Mouse (Mus musculus): ENCODE measurements around the gene Tmem92.
"Not testable (repeated sequence)": the region's sequence is repeated elsewhere in the genome, so short reads cannot be mapped to it uniquely, and the experiment has no call there.

Tmem92 gene

DNA sequence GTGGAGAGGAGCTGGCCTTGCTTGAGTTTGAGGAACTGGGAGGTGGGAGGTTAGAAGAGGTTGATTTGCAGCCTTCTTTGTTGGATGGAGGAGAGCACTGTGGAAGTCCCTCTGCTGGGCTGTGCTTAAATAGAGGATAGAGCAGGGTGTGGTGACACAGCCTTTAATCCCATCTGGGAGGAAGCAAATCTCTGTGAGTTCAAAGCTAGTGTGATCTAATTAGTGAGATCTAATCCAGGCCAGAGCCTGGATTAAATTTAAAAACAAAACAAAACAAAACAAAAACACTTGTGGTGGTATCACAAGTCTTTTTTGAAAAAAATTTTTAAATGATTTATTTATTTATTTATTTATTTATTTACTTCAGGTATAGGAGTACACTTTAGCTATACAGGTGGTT, at the start of gene Tmem92:
TSS of gene Tmem92 (minus strand) at position 101 of the 400 bp plus-strand sequence.
- DNase-seq: no peak

DNA sequence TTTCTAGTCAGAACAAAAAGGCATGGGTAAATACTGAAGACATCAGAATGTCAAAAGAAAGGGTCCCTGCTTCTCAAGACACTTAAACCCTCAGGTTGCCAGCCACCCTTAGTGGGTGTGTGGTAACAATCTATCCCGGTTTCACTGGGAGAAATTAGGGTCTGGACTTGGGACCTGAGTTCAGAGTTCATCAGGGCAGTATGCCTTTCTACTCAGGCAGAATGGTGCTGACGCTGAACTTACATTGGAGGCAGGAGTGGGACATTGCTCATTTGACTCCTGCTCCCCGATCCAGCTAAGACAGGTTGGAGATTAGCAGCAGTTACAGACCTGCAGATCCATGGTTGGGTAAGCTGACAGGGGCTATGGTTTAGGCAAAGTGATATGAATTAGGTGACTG, 46.5 kb upstream of the Tmem92 start:
- DNase-seq: no peak

DNA sequence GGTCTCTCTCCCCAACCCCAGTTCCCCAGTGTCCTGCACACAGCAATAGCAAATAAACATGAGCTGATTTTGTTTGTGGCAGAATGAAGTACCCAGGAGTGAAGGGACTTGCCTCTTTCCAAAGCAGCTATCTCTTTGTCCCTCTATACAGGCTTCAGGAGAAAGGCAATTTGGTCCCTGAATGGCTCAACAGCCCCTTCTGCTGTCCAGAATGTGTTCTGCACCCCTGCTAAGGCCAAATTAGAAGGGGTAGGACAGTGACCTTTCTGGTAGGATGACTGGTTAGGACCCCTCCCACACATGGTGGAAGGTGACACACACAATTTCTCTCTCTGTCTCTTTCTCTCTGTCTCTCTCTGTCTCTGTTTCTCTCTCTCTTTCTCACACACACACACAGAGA, 36.9 kb upstream of the Tmem92 start:
- DNase-seq: not testable (repeated sequence)

DNA sequence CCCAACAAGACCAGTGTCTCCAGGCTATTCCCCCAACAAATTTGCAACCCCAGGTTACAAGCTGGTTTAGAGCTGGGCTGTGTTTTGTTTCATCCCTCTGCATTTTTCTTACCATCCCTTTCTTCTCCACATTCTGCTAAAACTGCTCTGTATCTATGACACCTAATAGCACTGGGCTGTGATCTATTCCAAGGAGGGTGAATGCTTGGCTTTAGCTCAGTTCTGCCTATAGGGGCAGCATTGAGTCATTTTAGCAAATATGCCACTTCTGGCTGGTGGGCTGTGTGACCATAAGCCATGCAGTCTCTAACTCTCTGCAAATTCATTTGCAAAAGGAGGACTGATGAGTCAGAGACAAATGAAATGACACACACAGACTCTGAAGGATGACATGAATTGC, 36.4 kb upstream of the Tmem92 start:
- DNase-seq: not testable (repeated sequence)

DNA sequence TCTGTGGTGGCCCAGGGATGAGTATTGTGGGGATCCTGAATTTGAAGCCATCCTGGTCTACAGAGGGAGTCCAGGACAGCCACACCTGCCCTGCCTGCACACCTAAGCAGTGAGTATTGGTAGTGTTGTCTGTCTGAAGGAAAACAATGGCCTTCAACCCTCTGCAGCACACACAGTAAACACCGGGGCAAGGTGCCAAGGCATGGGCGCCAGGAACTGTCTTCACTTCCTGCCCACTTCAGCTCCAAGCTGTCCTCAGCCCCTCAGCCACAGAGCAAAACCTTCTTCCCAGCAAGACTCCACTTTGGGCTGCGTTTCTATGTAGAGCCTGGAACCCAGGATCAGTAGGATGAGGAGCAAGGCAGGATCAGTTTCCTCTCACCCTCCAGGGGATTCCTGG, 29.0 kb upstream of the Tmem92 start:
- not testable (repeated sequence) for DNase-seq

DNA sequence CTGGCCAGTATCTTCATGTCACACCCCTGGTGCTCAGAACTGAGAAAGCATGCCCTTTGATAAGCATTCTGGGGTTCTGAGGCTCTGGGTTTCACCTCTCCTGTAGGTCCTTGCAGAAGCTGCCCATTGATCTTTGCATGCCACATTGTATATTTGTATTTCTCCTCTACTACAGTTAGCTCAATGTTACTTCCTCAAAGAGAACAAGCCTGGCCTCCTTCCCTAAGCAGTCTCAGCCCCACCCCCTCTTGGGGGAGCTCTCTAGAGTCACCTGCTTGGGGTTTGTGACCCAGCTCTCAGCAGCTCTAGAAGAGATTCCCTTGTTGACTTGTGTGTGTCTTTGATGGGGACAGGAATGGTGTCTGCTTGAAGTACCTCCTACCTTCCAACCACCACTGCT, 9.2 kb upstream of the Tmem92 start:
- no peak for DNase-seq

DNA sequence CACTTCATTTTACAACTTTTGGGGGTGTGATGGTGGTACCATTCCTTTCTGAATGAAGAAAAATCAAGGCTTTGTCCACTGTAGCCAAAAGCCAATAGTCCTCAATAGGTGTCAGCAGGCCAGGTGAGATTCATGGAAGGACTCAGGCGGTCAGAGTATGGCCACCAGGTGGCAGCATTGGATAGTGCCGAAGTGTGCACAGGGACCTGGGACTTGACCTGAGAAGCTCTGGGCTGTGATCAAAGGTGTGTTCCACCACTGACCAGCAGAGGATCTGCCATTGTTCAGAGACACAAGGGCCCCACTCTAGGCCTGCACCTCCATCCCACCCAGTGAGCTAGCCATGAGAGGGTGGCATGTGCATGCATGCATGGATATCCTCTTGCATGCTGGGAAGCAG, 2.7 kb upstream of the Tmem92 start:
- DNase-seq: peak; percentile 28

DNA sequence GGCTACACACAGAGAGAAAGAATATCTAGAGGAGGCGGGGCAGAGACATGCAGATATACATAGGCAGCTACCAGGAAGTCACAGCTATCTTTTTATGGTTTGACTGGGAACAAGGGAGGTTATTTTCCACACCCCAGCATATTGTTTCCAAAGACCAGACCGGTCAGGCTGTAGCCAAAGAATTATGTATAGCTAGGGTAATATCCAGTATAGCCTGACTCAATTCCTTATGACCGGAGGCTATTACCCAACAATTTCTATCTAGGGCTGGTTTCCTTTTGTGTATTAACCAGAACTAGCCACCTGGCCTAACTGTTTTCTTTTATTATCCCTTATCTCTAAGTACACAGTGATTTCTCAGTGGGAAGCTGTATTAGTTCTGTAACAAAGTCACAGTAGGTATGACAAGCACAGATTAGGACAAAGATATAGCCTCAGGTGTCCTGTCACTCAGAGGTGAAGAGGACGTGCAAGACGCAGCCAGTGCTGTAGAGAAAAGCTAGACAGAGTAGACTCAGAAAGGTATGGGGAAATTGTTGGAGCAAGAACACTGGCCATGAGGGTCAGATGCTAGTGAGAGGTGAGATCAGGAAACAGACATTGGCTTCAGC, 7.5 kb downstream of the Tmem92 start:
- DNase-seq: no peak

DNA sequence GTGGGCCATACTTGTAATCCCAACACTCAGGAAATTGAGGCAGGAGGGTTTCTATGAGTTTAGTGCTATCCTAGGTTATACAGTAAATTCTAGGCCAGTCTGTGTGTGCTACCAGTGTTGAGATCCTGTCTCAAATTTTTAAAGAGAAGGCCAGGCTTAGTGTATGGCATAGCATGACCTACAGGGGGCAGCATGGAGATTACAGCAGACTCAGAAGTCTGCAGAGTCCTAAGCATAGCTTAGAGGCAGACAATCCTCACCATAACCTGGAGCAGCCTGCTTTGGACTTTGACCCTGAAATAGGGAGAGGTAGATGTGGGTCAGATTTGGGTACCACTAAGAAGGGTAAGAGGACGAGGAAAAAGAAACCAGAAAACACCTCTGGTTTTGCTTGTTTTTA, 8.7 kb downstream of the Tmem92 start:
- no peak for DNase-seq

DNA sequence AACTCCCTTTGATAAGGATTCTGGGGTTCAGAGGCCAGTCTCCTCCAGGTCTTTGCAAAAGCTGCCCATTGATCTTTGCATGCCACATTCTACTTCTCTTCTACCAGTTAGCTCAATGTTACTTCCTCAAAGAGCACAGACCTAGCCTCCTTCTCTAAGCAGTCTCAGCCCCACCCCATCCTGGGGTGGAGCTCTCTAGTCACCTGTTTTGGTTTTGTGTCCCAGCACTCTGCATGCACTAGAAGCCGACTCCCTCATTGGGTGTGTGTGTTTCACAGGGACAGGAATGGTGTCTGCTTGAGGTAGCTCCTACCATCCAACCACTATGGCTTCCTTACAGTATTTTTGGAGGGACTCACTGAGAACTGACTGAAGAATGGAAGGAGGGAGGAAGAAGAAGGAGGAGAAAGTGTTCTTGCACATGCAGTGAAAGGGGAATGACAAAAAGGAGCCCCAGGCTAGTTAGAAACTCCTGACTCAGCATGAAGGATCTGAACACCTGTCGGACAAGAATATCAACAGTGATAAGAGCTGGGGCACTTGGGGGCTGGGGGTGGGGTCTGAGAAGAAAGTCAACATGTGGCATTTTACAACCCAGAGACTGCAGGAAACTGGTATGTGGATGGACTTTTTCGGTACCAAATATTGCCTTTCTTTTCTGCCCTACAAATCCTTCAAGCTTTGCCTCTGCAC, 10.0 kb downstream of the Tmem92 start:
- no peak for DNase-seq

DNA sequence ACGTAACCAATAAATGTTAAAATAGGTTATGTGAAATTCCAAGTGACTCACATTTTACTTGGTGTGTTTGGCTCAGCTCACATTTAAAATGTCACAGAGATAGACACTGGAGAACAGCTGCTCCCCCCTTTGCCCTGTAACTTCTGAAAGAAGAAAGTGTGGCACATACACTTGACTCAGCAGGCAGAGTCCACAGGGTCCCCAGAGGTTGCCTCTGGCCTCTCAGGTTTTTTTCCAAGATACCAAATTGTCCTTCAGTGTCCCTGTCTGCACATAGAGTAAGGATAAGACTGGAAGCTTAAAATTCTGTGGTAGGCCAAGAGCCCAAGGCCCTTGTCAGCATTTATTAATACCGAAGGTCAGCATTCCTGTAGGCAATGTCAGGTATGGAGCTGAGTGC, 15.3 kb downstream of the Tmem92 start:
- DNase-seq: no peak

DNA sequence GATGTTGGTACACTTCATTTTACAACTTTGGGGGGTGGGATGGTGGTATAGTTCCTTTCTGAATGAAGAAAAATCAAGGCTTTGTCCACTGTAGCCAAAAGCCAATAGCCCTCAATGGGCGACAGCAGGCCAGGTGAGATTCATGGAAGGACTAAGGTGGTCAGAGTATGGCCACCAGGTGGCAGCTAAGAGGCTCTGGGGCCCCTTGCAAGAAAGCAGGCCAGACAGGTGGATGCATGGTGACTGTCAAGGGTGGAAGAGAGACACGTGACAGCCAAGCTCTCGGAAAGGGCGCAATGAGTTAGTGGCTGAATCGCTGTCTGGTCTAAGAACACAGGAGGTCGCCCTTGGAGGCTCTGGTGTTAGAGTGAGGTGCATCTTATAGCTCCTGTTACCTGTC, 19.7 kb downstream of the Tmem92 start:
- DNase-seq: no peak

DNA sequence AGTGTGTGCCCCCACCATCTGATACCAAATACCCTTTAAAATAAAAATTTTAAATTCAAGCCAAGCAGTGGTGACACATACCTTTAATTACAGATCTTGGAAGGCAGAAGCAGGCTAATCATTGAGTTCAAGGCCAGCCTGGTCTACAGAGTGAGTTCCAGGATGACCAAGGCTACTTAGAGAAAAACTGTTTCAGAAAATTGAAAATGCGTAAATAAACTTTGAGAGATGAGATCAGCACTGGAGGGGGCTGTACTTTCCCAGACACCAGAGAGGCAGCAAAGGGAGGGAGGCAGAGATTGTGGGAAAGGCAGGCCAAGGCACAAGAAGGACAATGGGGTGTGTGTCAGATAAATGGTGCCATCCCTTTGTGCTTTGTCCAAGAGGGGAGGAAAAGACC, 20.2 kb downstream of the Tmem92 start:
- no peak for DNase-seq

DNA sequence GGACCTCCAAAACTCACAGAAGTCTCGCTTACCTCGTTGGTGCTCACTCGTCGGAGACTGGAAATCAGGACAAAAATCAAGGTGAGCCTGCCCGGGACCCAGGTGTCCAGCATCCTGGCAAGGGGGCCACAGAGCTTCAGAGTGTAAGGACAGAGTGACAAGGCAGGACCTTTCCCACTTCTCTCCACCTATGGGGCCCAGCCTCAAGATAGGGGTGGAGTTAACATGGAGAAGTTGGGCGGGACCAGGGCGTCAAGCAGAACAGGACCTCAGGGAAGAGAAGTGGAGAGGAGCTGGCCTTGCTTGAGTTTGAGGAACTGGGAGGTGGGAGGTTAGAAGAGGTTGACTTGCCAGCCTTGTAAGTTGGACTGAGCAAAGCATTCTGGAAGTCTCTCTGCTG, 21.7 kb downstream of the Tmem92 start:
- no peak for DNase-seq

DNA sequence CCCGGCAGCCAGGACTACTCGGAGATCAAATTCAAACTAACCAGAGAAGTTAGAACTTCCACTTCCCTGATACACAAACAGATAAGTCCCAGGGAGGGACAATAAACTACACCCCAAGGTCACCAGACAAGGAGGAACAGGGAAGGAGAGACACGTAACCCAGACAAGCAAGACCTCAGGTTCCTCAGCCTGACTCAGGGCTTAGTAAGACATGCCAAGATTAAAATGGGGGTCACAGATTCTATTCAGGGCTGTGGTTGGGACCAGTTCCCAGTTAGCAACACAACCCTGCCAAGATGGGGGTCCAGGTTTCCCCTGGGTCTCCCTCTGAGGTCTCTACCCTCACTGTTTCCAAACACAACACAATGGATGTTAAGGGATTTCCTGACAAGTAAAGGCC, 22.1 kb downstream of the Tmem92 start:
- no peak for DNase-seq

DNA sequence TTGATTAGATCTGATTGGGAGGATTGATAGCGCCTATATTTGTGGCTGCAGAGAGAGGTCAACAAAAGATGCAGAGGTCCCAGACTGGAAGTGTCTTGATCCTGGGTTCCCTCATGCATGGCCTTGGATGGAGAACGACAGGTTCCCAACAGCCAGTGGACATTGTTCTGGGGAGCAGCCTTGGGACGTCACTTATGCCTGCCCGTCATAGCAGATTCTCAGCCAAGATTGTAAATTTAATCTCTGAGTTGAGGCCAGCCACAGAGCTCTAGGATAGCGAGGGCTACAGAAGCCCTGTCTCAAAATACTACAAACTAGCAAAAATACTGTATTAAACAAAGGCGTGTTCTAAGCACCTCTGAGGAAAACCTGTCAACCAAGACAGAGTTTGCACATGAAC, 22.6 kb downstream of the Tmem92 start:
- DNase-seq: no peak

DNA sequence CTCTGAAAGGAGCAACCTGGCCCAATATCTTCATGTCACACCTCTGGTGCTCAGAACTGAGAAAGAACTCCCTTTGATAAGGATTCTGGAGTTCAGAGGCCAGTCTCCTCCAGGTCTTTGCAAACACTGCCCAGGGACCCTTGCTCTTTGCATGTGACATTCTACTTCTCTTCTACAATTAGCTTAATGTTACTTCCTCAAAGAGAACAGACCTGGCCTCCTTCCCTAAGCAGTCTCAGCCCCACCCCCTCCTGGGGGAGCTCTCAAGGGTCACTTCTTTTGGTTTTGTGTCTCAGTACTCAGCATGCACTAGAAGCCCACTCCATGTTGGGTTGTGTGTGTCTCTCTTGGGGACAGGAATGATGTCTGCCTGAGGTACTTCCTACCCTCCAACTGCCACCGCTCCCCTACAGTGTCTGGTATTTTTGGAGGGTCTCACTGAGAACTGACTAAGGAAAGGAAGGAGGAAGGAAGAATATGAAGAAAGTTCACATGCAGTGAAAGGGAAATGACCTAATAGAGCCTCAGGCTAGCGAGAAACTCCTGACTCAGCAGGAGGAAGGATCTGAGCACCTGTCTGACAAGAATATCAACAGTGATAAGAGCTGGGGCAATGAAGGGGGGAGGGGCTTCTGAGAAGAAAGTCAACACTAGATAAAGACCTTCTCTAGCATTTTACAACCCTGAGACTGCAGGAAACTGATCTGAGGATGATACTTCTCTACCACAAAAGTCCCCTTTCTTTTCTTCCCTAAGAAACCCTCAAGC, 29.4 kb downstream of the Tmem92 start:
- DNase-seq: no peak

DNA sequence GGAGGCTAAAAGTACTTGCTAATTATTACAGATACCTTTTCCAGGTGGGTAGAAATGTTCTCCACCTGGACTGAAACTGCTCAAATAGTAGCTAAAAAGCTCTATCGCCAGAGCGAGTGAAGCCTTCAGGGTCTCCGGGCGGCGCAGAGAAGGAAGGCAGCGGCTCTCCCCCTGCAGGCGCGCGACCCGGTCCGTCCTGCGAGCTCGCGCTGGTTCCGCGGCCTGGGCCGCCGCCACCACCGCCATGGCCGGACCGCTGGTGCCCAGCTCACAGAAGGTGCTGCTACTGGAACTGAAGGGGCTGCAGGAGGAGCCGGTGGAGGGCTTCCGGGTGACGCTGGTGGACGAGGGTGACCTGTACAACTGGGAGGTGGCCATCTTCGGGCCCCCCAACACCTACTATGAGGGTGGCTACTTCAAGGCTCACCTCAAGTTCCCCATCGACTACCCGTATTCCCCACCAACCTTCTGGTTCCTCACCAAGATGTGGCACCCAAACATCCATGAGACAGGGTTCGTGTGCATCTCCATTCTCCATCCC, 40.7 kb downstream of the Tmem92 start, which contains the start of gene Cdc34b:
TSS of gene Cdc34b (plus strand) at position 51 of the 541 bp plus-strand sequence.
- no peak for DNase-seq

DNA sequence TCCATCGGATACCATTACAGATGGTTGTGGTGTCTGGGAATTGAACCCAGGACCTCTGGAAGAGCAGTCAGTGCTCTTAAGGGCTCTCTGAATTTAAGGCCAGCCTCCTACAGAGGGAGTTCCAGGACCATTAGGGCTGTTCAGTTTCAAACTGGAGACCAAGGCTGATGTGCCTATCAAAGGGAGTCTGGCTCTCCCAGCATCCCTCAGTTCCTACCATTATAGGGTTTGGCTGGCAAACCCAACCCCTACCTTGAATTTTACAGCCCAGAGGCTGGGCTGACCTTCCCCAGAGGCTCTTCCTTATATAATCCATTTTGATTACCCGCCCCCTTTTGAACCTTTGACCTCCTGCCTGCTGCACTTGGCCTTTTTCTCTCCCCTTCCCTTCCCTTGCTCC, 46.8 kb downstream of the Tmem92 start:
- no peak for DNase-seq

DNA sequence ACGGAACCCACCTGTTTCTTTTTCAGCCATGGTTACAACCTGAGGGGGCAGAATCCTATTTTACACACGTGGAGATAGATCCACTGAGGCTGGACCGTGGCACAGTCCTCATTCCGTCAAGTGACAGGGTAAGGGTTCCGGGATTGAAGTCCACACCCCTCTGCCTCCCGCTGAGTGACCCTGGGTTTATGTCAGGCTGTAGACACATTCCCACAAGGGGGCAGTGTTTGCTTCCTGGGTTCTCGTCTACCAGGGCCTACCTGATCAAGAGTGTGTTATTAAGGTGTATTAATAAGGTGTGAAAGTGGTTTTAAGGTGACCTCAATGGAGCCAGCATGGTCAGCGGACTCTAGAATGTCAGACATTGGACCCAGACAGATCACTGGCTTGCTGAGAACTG, 49.7 kb downstream of the Tmem92 start:
- no peak for DNase-seq

DNA sequence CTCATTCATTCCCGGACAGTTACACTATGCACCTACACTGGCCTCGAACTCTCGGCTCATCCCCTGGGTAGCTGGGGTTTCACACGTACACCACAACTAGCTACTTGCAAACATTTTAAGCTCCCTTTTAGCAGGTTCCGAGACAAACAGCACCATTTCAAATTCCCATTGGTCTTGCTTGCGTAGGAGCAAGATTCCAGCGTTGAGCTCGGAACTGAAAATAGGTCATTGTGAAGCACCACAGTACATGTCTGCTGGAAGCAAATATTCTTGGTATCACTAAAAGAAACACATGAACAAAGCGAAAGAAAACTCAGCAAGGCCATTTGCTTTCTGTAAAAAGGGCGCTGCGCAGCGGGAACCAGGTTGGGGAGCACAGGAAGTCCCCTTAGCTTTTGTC, 51.3 kb downstream of the Tmem92 start:
- no peak for DNase-seq

DNA sequence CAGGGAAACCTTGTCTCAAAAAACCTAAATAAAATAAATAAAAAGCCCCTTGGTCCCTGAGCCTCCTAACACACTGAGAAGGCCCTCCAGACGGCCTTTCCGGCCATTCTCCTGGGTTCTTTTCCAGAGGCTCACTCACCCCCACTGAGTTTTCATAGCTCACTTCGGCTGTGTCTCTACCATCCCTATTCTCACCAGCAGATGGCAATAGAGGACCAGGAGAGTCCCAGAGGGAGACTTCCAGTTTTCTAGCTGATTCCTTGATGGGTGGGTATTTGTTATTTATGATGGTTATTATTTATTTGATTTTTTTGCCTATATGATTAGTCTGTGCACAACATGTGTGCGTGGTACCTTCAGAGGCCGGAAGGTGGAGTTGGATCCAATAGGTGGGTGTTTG, 52.2 kb downstream of the Tmem92 start:
- DNase-seq: peak; percentile 6

DNA sequence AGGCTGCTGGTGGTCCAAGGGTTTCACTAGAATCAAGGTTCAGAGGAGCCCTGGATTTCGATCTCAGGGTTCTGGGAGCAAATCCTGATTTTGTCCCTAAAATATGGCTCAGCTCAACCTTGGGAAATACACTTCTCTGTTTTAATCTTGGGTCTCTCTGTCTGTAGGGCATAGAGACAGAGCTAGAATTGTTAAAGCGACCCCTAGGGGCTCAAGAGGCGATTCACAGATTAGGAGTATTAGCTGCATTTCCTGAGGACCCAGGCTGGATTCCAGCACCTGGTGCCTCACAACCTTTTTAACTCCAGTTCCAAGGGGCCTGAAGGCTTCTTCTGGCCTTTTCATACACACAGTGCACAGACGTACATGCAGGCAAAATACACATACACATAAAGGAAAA, 52.9 kb downstream of the Tmem92 start:
- no peak for DNase-seq

DNA sequence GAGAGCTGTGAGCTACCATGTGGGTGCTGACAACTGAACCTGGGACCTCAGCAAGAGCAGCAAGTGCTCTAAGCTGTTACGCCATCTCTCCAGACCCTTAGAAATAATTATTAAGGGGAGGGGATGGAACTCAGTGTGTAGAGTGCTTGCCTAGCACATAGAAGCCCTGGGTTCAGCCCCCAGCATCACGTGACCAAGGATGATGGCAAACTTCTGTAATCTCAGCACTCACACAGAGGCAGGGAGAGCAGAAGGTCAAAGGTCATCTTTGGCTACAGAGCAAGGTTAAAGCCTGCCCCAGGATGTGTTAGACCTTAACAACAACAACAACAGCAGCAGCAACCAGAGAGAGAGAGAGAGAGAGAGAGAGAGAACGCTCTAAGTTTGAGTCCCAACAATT, 54.0 kb downstream of the Tmem92 start:
- no peak for DNase-seq
